Mouse (Mus musculus) embryonic fibroblast, embryonic 13.5 days (primary cell): ENCODE results near the gene Fn3k.

Experiments used
- CTCF ChIP-seq: IDR thresholded peaks from 2 replicates; pipeline ENCODE4 v1.5.1; 2011; ENCODE audit warnings: mild to moderate bottlenecking, control low read depth, low read length, moderate library complexity, borderline replicate concordance; ENCODE audit not compliant: insufficient read depth
- POLR2A ChIP-seq: IDR thresholded peaks from 2 replicates; pipeline ENCODE4 v1.6.1; 2011; ENCODE audit warnings: low read depth, mild to moderate bottlenecking, control low read depth, low read length, moderate library complexity

GRCm38 (mm10) chr11:121451216-121451726, 16.6 kb downstream of the Fn3k start:
- TF ChIP-seq CTCF (no peak), POLR2A (no peak)
